10 mouse cellular contexts compared by ENCODE assay signal in genomic region chr11:98057998-98058397, GRCm38 (mm10). TPM values are rescaled to one million over a fixed set of nuclear protein-coding genes. Genes with fewer than 3 reads are reported as not detected.
DNase-seq lines count a peak whose midpoint lies in the region; ATAC-seq and TF ChIP-seq lines count a peak whose summit lies in the region.
"Had no signal": no experiment of that assay in that cellular context is flagged by ENCODE, and none has a peak within 500 bp of the region (broad histone marks: within the 10 kb centered on the region; RNA-seq: fewer than 3 reads in every experiment).

No protein-coding gene starts in this region.

- H3K4me1 ChIP-seq in hindbrain, postnatal 0 days (ENCODE audit: insufficient read depth, low read length) = peaks cover 8% of the 10 kb centered on the region
- H3K4me1 ChIP-seq in hindbrain, embryonic 11.5 days (replicated peaks; ENCODE audit: control insufficient read depth, insufficient read depth, low read length) = no peaks in the 10 kb centered on the region; the same call in 1 of the 2 replicates

- TF ChIP-seq POLR2A in brain, embryonic 14.5 days (IDR thresholded peaks at IDR 0.05; ENCODE audit: borderline replicate concordance, extremely low read depth, insufficient read depth, insufficient read length, poor library complexity, severe bottlenecking) = no peak

- peak; percentile 53; the same call in 1 of the 2 replicates for ATAC-seq in hindbrain, postnatal 0 days
- ATAC-seq in hindbrain, embryonic 11.5 days (ENCODE audit: low FRiP score) = no peak
- ATAC-seq in erythroblast, adult 5-6 weeks (replicated peaks; ENCODE audit: low FRiP score, poor library complexity, severe bottlenecking) = no peak
- ATAC-seq: forebrain, embryonic 15.5 days had no signal

- H3K27ac ChIP-seq in hindbrain, postnatal 0 days = no peak overlapping the region
- H3K27ac ChIP-seq in hindbrain, embryonic 11.5 days (ENCODE audit: low read depth, low read length) = no peak overlapping the region
- H3K27ac ChIP-seq: forebrain, embryonic 15.5 days; hindbrain, embryonic 12.5 days had no signal

- H3K4me3 ChIP-seq in hindbrain, postnatal 0 days (ENCODE audit: low read length) = no peak overlapping the region
- H3K4me3 ChIP-seq in hindbrain, embryonic 11.5 days (ENCODE audit: low read depth, low read length) = no peak overlapping the region
- H3K4me3 ChIP-seq: forebrain, embryonic 15.5 days; hindbrain, embryonic 12.5 days had no signal

- WGBS in hindbrain, postnatal 0 days = 89% methylated on average over 5 of the region's 5 CpGs
- 89% methylated on average over 5 of the region's 5 CpGs for WGBS in hindbrain, embryonic 11.5 days

- H3K36me3 ChIP-seq in hindbrain, postnatal 0 days (ENCODE audit: insufficient read depth, low read length) = no peaks in the 10 kb centered on the region
- H3K36me3 ChIP-seq in hindbrain, embryonic 11.5 days (ENCODE audit: control insufficient read depth, insufficient read depth, low read length) = no peaks in the 10 kb centered on the region
- H3K36me3 ChIP-seq: forebrain, embryonic 15.5 days; hindbrain, embryonic 12.5 days had no signal

- H3K9me3 ChIP-seq in hindbrain, postnatal 0 days (ENCODE audit: low read length) = no peaks in the 10 kb centered on the region
- H3K9me3 ChIP-seq in hindbrain, embryonic 11.5 days (ENCODE audit: control insufficient read depth, low read length) = no peaks in the 10 kb centered on the region
- H3K9me3 ChIP-seq: forebrain, embryonic 15.5 days; hindbrain, embryonic 12.5 days had no signal

- no peak overlapping the region for H3K4me2 ChIP-seq in hindbrain, postnatal 0 days (ENCODE audit: low read depth, low read length)
- H3K4me2 ChIP-seq in hindbrain, embryonic 11.5 days (replicated peaks; ENCODE audit: low read depth, low read length) = no peak overlapping the region
- H3K4me2 ChIP-seq: forebrain, embryonic 15.5 days; hindbrain, embryonic 12.5 days had no signal

- DNase-seq in hindbrain, postnatal 0 days (ENCODE audit: low spot score) = no peak
- no peak for DNase-seq in hindbrain, embryonic 11.5 days (ENCODE audit: low spot score)
- DNase-seq in 3T3-L1 (ENCODE audit: low read depth, low spot score) (peak; percentile 93), A20 (ENCODE audit: low read depth, low spot score) (peak; percentile 64)
- DNase-seq in brain, embryonic 14.5 days (ENCODE audit: low read depth) = peak; percentile 22
- DNase-seq in gastrocnemius, postnatal 10 days = no peak
- DNase-seq: left cerebral cortex, postnatal 4 days had no signal

- H3K9ac ChIP-seq in hindbrain, postnatal 0 days (replicated peaks; ENCODE audit: low read length) = no peak overlapping the region
- H3K9ac ChIP-seq in hindbrain, embryonic 11.5 days (ENCODE audit: low read depth, low read length) = no peak overlapping the region
- H3K9ac ChIP-seq: forebrain, embryonic 15.5 days; hindbrain, embryonic 12.5 days had no signal

- 0 out of 2 replicates have a peak, but pooled peaks cover under 1% of the 10 kb centered on the region for H3K27me3 ChIP-seq in hindbrain, postnatal 0 days (ENCODE audit: insufficient read depth, low read length)
- H3K27me3 ChIP-seq in hindbrain, embryonic 11.5 days (ENCODE audit: control insufficient read depth, insufficient read depth, low read length) = peaks cover 3% of the 10 kb centered on the region; the same call in 1 of the 2 replicates

- TF ChIP-seq CTCF in hindbrain, postnatal 0 days (IDR thresholded peaks at IDR 0.05; ENCODE audit: low read depth) = no peak
- TF ChIP-seq CTCF in brain, embryonic 14.5 days (IDR thresholded peaks at IDR 0.05; ENCODE audit: borderline replicate concordance, extremely low read depth, insufficient read depth, insufficient read length) = no peak

RNA-seq across cellular contexts. Expression of gene Stac2, which starts 4.7 kb away (rescaled TPM):
- 4.4 and 6.9 TPM in 2 replicates for total RNA-seq in hindbrain, postnatal 0 days (2014; rRNA removed)
- 5.8 and 6.1 TPM in 2 replicates for polyA plus RNA-seq in hindbrain, postnatal 0 days (2015; fragmentation: Nextera tagmentation; extraction: Ambion mirVana)
- 1.4 and 1.8 TPM in 2 replicates for polyA plus RNA-seq in hindbrain, embryonic 11.5 days (2014; fragmentation: Nextera tagmentation; extraction: Ambion mirVana)
- 1.8 and 5.5 TPM in 2 replicates for polyA plus RNA-seq in brain, embryonic 14.5 days (2012; rRNA removed)
- not detected in 2 replicates for total RNA-seq in erythroblast, adult 5-6 weeks (2015; ENCODE audit: low replicate concordance)
- not detected in 2 replicates for total RNA-seq in erythroblast, adult 5-6 weeks (2017; ENCODE audit: low replicate concordance)
- under 1 TPM; 0.26 to 0.36 TPM for total RNA-seq in gastrocnemius, postnatal 10 days (2021)

RNA-seq across cellular contexts. Expression of gene Rpl19, which starts 31.5 kb away (rescaled TPM):
- total RNA-seq in hindbrain, postnatal 0 days (2014; rRNA removed) = 462 and 515 TPM in 2 replicates
- polyA plus RNA-seq in hindbrain, postnatal 0 days (2015; fragmentation: Nextera tagmentation; extraction: Ambion mirVana) = 650 and 673 TPM in 2 replicates
- polyA plus RNA-seq in hindbrain, embryonic 11.5 days (2014; fragmentation: Nextera tagmentation; extraction: Ambion mirVana) = 970 and 990 TPM in 2 replicates
- polyA plus RNA-seq in brain, embryonic 14.5 days (2012; rRNA removed) = 1,103 and 1,209 TPM in 2 replicates
- total RNA-seq in erythroblast, adult 5-6 weeks (2015; ENCODE audit: low replicate concordance) = 701 and 899 TPM in 2 replicates
- total RNA-seq in erythroblast, adult 5-6 weeks (2017; ENCODE audit: low replicate concordance) = 332 and 357 TPM in 2 replicates
- 100 to 1,000 TPM; 848 to 925 TPM for total RNA-seq in gastrocnemius, postnatal 10 days (2021)

RNA-seq across cellular contexts. Expression of gene Cacnb1, which starts 35.2 kb away (rescaled TPM):
- 83.4 and 84.4 TPM in 2 replicates for total RNA-seq in hindbrain, postnatal 0 days (2014; rRNA removed)
- 43.1 and 51.0 TPM in 2 replicates for polyA plus RNA-seq in hindbrain, postnatal 0 days (2015; fragmentation: Nextera tagmentation; extraction: Ambion mirVana)
- 13.1 and 18.3 TPM in 2 replicates for polyA plus RNA-seq in hindbrain, embryonic 11.5 days (2014; fragmentation: Nextera tagmentation; extraction: Ambion mirVana)
- 60.8 and 90.1 TPM in 2 replicates for polyA plus RNA-seq in brain, embryonic 14.5 days (2012; rRNA removed)
- total RNA-seq in erythroblast, adult 5-6 weeks (2015; ENCODE audit: low replicate concordance) = not detected in 2 replicates
- 0.34 TPM in 1 of 2 replicates, not detected in the other for total RNA-seq in erythroblast, adult 5-6 weeks (2017; ENCODE audit: low replicate concordance)
- 100 to 1,000 TPM; 313 to 347 TPM for total RNA-seq in gastrocnemius, postnatal 10 days (2021)

Comparison
In these comparisons a context has a peak if more than half of its experiments do, and no peak if none do; other contexts are left out.
1. DNase-seq: peak in 3T3-L1 (single experiment), A20 (single experiment) and brain, embryonic 14.5 days (single experiment); none in hindbrain, postnatal 0 days (single experiment), hindbrain, embryonic 11.5 days (single experiment) and gastrocnemius, postnatal 10 days (single experiment).
2. RNA of gene Cacnb1, which starts 35.2 kb away (total RNA-seq): 313 to 347 TPM in gastrocnemius, postnatal 10 days and 83.4 to 84.4 TPM in hindbrain, postnatal 0 days; 0.34 TPM in erythroblast, adult 5-6 weeks; every median in the first group is over 10 times any median in the second.